Comparison of ENCODE assay signal across 13 mouse cellular contexts in the genomic region with DNA sequence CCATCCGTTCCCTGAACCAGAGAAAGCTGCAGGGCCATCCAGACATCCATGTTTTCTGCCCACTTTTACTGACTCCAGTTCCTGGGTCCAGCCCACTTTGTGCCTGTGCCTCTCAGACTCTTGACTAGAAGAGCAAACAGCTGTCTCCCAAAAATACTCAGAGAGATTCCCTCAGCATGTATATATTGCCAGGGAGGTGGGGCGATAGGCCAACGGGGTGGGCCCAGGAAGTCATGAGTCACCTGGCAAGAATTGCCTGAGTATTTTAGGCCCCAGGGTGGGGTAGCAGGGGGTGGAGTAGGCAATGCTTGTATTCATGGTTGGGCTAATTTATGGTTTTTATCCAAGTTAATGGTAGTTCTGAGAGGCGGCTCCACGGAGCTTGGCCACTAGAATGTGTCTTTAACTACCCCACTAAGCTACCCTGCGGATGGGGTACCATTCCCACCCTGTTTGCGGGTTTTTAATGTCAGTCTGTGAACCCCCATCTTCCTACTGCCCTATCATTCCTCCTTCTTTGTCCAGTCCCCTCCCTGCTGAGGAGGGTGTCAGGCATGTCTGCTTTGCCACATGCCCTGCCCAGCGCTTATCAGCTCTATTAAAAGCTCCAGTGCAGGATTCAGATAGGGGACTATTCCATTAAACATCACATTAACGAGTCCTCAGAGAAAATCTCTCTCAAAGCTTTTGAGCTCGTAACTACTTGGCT. TPM values are rescaled to one million over a fixed set of nuclear protein-coding genes. Genes with fewer than 3 reads are reported as not detected.
DNase-seq lines count a peak whose midpoint lies in the region; ATAC-seq lines count a peak whose summit lies in the region.
"Had no signal": no experiment of that assay in that cellular context is flagged by ENCODE, and none has a peak within 500 bp of the region (broad histone marks: within the 10 kb centered on the region; RNA-seq: fewer than 3 reads in every experiment).

No protein-coding gene starts in this region.

- peaks cover 20% of the 10 kb centered on the region; the same call in 1 of the 2 replicates for H3K4me1 ChIP-seq in lung, embryonic 15.5 days
- no peaks in the 10 kb centered on the region; the same call in 1 of the 2 replicates for H3K4me1 ChIP-seq in forebrain, embryonic 14.5 days (ENCODE audit: control insufficient read depth, insufficient read depth, low read length)
- H3K4me1 ChIP-seq: midbrain, embryonic 15.5 days had no signal

- peak; percentile 68 for DNase-seq in 3134 (ENCODE audit: extremely low read depth, insufficient read length, low spot score)
- peak; percentile 90 for DNase-seq in NIH3T3 (ENCODE audit: low read depth)
- DNase-seq in heart, adult 9 months (ENCODE audit: low spot score in 2 of 2): peak; percentile 61 to 75
- no peak for DNase-seq in forebrain, embryonic 14.5 days (ENCODE audit: low spot score)
- DNase-seq in adrenal gland, postnatal 36 days: no peak
- DNase-seq in yolk sac, embryonic 10.5 days (ENCODE audit: low spot score): no peak
- no peak for DNase-seq in kidney, postnatal 36 days
- DNase-seq: cerebellum, postnatal 14 days; kidney, adult 9 months had no signal

- no peak overlapping the region for H3K9ac ChIP-seq in lung, embryonic 15.5 days
- H3K9ac ChIP-seq in forebrain, embryonic 14.5 days (ENCODE audit: low read length): no peak overlapping the region
- H3K9ac ChIP-seq: forebrain, embryonic 12.5 days; midbrain, embryonic 15.5 days had no signal

- H3K9me3 ChIP-seq in lung, embryonic 15.5 days: no peaks in the 10 kb centered on the region
- H3K9me3 ChIP-seq in forebrain, embryonic 14.5 days (replicated peaks; ENCODE audit: control insufficient read depth, low read length): no peaks in the 10 kb centered on the region
- H3K9me3 ChIP-seq: G1E; midbrain, embryonic 15.5 days had no signal

- H3K4me2 ChIP-seq in lung, embryonic 15.5 days: no peak overlapping the region
- no peak overlapping the region for H3K4me2 ChIP-seq in forebrain, embryonic 14.5 days (ENCODE audit: low read length)
- H3K4me2 ChIP-seq: forebrain, embryonic 12.5 days; midbrain, embryonic 15.5 days had no signal

- H3K4me3 ChIP-seq in lung, embryonic 15.5 days: no peak overlapping the region
- no peak overlapping the region for H3K4me3 ChIP-seq in forebrain, embryonic 14.5 days (ENCODE audit: low read depth, low read length)
- H3K4me3 ChIP-seq: forebrain, embryonic 12.5 days; midbrain, embryonic 15.5 days had no signal

- no peaks in the 10 kb centered on the region for H3K27me3 ChIP-seq in lung, embryonic 15.5 days
- H3K27me3 ChIP-seq in forebrain, embryonic 14.5 days (replicated peaks; ENCODE audit: control insufficient read depth, insufficient read depth, low read length): no peaks in the 10 kb centered on the region
- H3K27me3 ChIP-seq: midbrain, embryonic 15.5 days had no signal

- H3K36me3 ChIP-seq in lung, embryonic 15.5 days: no peaks in the 10 kb centered on the region
- no peaks in the 10 kb centered on the region for H3K36me3 ChIP-seq in forebrain, embryonic 14.5 days (ENCODE audit: control insufficient read depth, insufficient read depth, low read length)
- H3K36me3 ChIP-seq: forebrain, embryonic 12.5 days; G1E; midbrain, embryonic 15.5 days had no signal

- H3K27ac ChIP-seq in lung, embryonic 15.5 days: peak overlapping the region; percentile 33; the same call in 1 of the 2 replicates
- H3K27ac ChIP-seq in forebrain, embryonic 14.5 days (ENCODE audit: low read depth, low read length): no peak overlapping the region
- H3K27ac ChIP-seq: forebrain, embryonic 12.5 days; midbrain, embryonic 15.5 days had no signal

- 64% methylated on average over 10 of the region's 10 CpGs for WGBS in lung, embryonic 15.5 days
- 76% methylated on average over 10 of the region's 10 CpGs for WGBS in forebrain, embryonic 14.5 days

- peak; percentile 55 for ATAC-seq in lung, embryonic 15.5 days (ENCODE audit: borderline replicate concordance, extremely low read depth, low FRiP score, low TSS enrichment)
- no peak for ATAC-seq in forebrain, embryonic 14.5 days
- ATAC-seq: midbrain, embryonic 15.5 days had no signal

RNA-seq across cellular contexts. Expression of a gene that starts 59.0 kb away (rescaled TPM):
- 28.5 and 33.3 TPM in 2 replicates for polyA plus RNA-seq in lung, embryonic 15.5 days (2015; fragmentation: Nextera tagmentation; extraction: Ambion mirVana)
- polyA plus RNA-seq in forebrain, embryonic 14.5 days (2014; fragmentation: Nextera tagmentation; extraction: Ambion mirVana): 46.6 and 53.3 TPM in 2 replicates
- total RNA-seq in adrenal gland, postnatal 36 days (2021): 100 to 1,000 TPM; 181 to 254 TPM

Comparison
In these comparisons a context has a peak if more than half of its experiments do, and no peak if none do; other contexts are left out.
1. DNase-seq: peak in 3134 (single experiment), NIH3T3 (single experiment) and heart, adult 9 months (2 of 2); none in forebrain, embryonic 14.5 days (single experiment), adrenal gland, postnatal 36 days (0 of 2), yolk sac, embryonic 10.5 days (single experiment) and kidney, postnatal 36 days (0 of 2).